Mouse (Mus musculus) G1E (cell line): Measurements from ENCODE around the gene Hcst.

Experiments
- CTCF ChIP-seq: IDR thresholded peaks from 2 replicates; pipeline ENCODE4 v1.5.1; 2012; ENCODE audit warnings: low read depth, low read length, inconsistent platforms, mixed read lengths
- GATA1 ChIP-seq: IDR thresholded peaks from 2 replicates; pipeline ENCODE4 v1.6.1; 2012; ENCODE audit warnings: borderline replicate concordance, low read length, inconsistent platforms, mixed read lengths
- POLR2AphosphoS5 ChIP-seq: IDR thresholded peaks from 2 replicates; pipeline ENCODE4 v1.6.1; 2012; ENCODE audit warnings: low read depth, low read length, inconsistent platforms; ENCODE audit not compliant: insufficient replicate concordance
- TAL1 ChIP-seq: conservative IDR thresholded peaks from 2 replicates; pipeline ENCODE4 v1.6.1; 2012; ENCODE audit warnings: low read depth, low read length, inconsistent platforms, mixed read lengths

- TF ChIP-seq CTCF (no peak), TAL1 (no peak), POLR2AphosphoS5 (no peak), GATA1 (no peak)
These were observed 44.3 kb upstream of the Hcst start for GRCm38 (mm10) chr7:30463996-30464395.
